In the genomic region with DNA sequence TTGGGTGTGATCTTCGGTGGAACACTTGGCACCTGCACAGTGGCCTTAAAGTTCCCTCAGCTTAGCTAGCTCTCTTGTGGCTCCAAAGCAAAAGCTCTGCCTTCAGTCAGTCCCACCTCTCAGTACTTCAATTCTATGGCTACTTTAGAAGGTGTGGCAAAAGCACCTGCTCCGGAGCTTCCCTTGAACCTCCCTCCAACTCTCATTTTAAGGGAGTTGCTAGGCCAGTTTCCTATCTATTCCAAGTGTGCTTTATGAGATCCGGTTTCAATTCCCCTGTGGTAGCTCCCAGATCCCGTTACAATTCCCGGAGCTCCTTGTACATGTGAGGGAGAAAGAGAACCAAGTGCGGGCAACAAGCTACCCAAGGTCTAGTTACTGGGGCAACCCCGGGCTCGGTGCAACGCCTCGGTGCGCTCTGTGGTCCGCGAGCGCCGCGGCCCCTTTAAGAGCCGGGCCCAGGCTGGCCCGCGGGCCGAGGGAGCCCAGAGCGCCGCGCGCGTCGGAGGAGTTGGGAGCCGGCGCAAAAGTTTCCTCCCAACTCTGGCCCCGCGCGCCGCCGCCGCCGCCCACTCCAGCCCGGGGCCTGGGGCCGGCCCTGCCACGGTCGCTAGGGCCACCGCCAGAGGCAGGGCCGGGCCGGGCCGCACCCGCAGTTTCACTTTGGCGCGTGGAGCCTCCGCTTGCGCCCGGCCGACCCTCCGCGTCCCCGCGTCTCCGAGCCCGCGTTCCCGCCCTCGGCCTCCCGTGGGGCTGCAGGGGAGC, we compare ENCODE assay signal across 8 mouse cellular contexts. TPM values are rescaled to one million over a fixed set of nuclear protein-coding genes. Genes with fewer than 3 reads are reported as not detected.
DNase-seq lines count a peak whose midpoint lies in the region; ATAC-seq and TF ChIP-seq lines count a peak whose summit lies in the region.

TSS of gene Pard3b (plus strand) at position 478 of the 765 bp plus-strand sequence.

- H3K27me3 ChIP-seq in ES-Bruce4 (ENCODE audit: control insufficient read depth, insufficient read depth, low read length, poor library complexity, severe bottlenecking): peaks cover 3% of the 10 kb centered on the region; the same call in 1 of the 2 replicates
- H3K27me3 ChIP-seq in forebrain, embryonic 15.5 days: 0 out of 2 replicates have a peak, but pooled peaks cover 3% of the 10 kb centered on the region
- no peaks in the 10 kb centered on the region for H3K27me3 ChIP-seq in lung, embryonic 14.5 days (ENCODE audit: insufficient read depth, low read length)

- H3K4me2 ChIP-seq in forebrain, embryonic 15.5 days (replicated peaks): peak within 1 kb of the TSS; percentile 99
- peak within 1 kb of the TSS; percentile 84 for H3K4me2 ChIP-seq in lung, embryonic 14.5 days

- no peak within 1 kb of the TSS for H3K27ac ChIP-seq in ES-Bruce4 (ENCODE audit: insufficient read depth, low read length)
- H3K27ac ChIP-seq in bone marrow macrophage, adult 2 months (ENCODE audit: insufficient read depth, low read depth, low read length): no peak within 1 kb of the TSS
- H3K27ac ChIP-seq in forebrain, embryonic 15.5 days (replicated peaks): 0 out of 2 replicates have a peak within 1 kb of the TSS, but pooled peaks have one; percentile 5
- peak within 1 kb of the TSS; percentile 78 for H3K27ac ChIP-seq in lung, embryonic 14.5 days (ENCODE audit: low read depth)
- H3K27ac ChIP-seq in olfactory bulb, adult 2 months (ENCODE audit: insufficient read depth, low read depth, low read length): no peak within 1 kb of the TSS

- TF ChIP-seq EP300 in ES-Bruce4 (IDR thresholded peaks at IDR 0.05; ENCODE audit: insufficient read depth, low read depth, low read length): no peak

- peak; percentile 82 to 87 for DNase-seq in heart, postnatal 14 days
- DNase-seq in kidney, postnatal 25 days: peak; percentile 69 to 83
- DNase-seq in lung, embryonic 14.5 days: peak; percentile 86
- DNase-seq in thymus, postnatal 4 days: peak; percentile 48

- peak within 1 kb of the TSS; percentile 59 for H3K4me3 ChIP-seq in ES-Bruce4 (ENCODE audit: low read depth, low read length)
- H3K4me3 ChIP-seq in bone marrow macrophage, adult 2 months (ENCODE audit: insufficient read depth, low read length): peak within 1 kb of the TSS; percentile 84
- H3K4me3 ChIP-seq in forebrain, embryonic 15.5 days: peak within 1 kb of the TSS; percentile 90
- peak within 1 kb of the TSS; percentile 84 for H3K4me3 ChIP-seq in lung, embryonic 14.5 days (ENCODE audit: low read depth, low read length)
- peak within 1 kb of the TSS; percentile 68 for H3K4me3 ChIP-seq in olfactory bulb, adult 2 months (ENCODE audit: insufficient read depth, low read depth, low read length)

- intact Hi-C loops in heart, postnatal 14 days (cut with DNase I): loop anchor here (5.0 kb wide), 2 partner anchors 129 to 261 kb away; no protein-coding TSS in a partner anchor

- ATAC-seq in forebrain, embryonic 15.5 days (replicated peaks): peak; percentile 91
- peak; percentile 94 for ATAC-seq in lung, embryonic 14.5 days (ENCODE audit: insufficient read depth)

- H3K9ac ChIP-seq in ES-Bruce4 (ENCODE audit: low read depth, poor library complexity, severe bottlenecking): peak within 1 kb of the TSS; percentile 73
- H3K9ac ChIP-seq in forebrain, embryonic 15.5 days (replicated peaks): peak within 1 kb of the TSS; percentile 70
- H3K9ac ChIP-seq in lung, embryonic 14.5 days: peak within 1 kb of the TSS; percentile 88

- TF ChIP-seq POLR2A in ES-Bruce4 (IDR thresholded peaks at IDR 0.05; ENCODE audit: insufficient read depth, low read length): no peak
- TF ChIP-seq POLR2A in bone marrow macrophage, adult 2 months (IDR thresholded peaks at IDR 0.05; ENCODE audit: borderline replicate concordance, low read depth, low read length): no peak
- TF ChIP-seq POLR2A in olfactory bulb, adult 2 months (IDR thresholded peaks at IDR 0.05; ENCODE audit: insufficient read depth, low read depth, low read length): 0 out of 2 replicates have a peak, but pooled peaks have one; percentile 20

- no peak for TF ChIP-seq CTCF in ES-Bruce4 (IDR thresholded peaks at IDR 0.05; ENCODE audit: low read depth, low read length)
- TF ChIP-seq CTCF in bone marrow macrophage, adult 2 months (IDR thresholded peaks at IDR 0.05; ENCODE audit: low read depth, low read length): no peak
- no peak for TF ChIP-seq CTCF in lung, embryonic 14.5 days (IDR thresholded peaks at IDR 0.05; ENCODE audit: low read depth)
- TF ChIP-seq CTCF in olfactory bulb, adult 2 months (IDR thresholded peaks at IDR 0.05; ENCODE audit: insufficient read depth, low read depth, low read length): no peak

- under 1% methylated on average over 60 of the region's 60 CpGs for WGBS in forebrain, embryonic 15.5 days
- WGBS in lung, embryonic 14.5 days: under 1% methylated on average over 56 of the region's 60 CpGs
- under 1% methylated on average over 54 of the region's 60 CpGs for WGBS in olfactory bulb, adult 2 months

- no peaks in the 10 kb centered on the region for H3K4me1 ChIP-seq in ES-Bruce4 (ENCODE audit: control insufficient read depth, insufficient read depth, low read length)
- no peaks in the 10 kb centered on the region for H3K4me1 ChIP-seq in bone marrow macrophage, adult 2 months (ENCODE audit: control insufficient read depth, insufficient read depth, low read length)
- H3K4me1 ChIP-seq in forebrain, embryonic 15.5 days: peaks cover 14% of the 10 kb centered on the region
- H3K4me1 ChIP-seq in lung, embryonic 14.5 days (ENCODE audit: insufficient read depth): no peaks in the 10 kb centered on the region; the same call in 1 of the 2 replicates
- peaks cover 7% of the 10 kb centered on the region for H3K4me1 ChIP-seq in olfactory bulb, adult 2 months (ENCODE audit: control insufficient read depth, insufficient read depth, low read length)

- H3K36me3 ChIP-seq in ES-Bruce4 (ENCODE audit: control insufficient read depth, insufficient read depth, low read length, poor library complexity, severe bottlenecking): no peaks in the 10 kb centered on the region
- H3K36me3 ChIP-seq in forebrain, embryonic 15.5 days: no peaks in the 10 kb centered on the region
- no peaks in the 10 kb centered on the region for H3K36me3 ChIP-seq in lung, embryonic 14.5 days (ENCODE audit: insufficient read depth)

- no peaks in the 10 kb centered on the region; the same call in 1 of the 2 replicates for H3K9me3 ChIP-seq in ES-Bruce4 (replicated peaks; ENCODE audit: control insufficient read depth, insufficient read depth, low read length, poor library complexity, severe bottlenecking)
- no peaks in the 10 kb centered on the region for H3K9me3 ChIP-seq in forebrain, embryonic 15.5 days
- H3K9me3 ChIP-seq in lung, embryonic 14.5 days (ENCODE audit: low read depth, low read length): no peaks in the 10 kb centered on the region

RNA-seq across cellular contexts. Expression of gene Pard3b, which starts in this region (rescaled TPM):
- 0.42 and 0.87 TPM in 2 replicates for polyA plus RNA-seq in ES-Bruce4 (2011; ENCODE audit: insufficient read depth, insufficient read length, low read depth, missing spikeins)
- 0.12 and 0.37 TPM in 2 replicates for polyA plus RNA-seq in bone marrow macrophage, adult 2 months (2012; ENCODE audit: insufficient read depth, insufficient read length, missing spikeins)
- 8.8 and 9.8 TPM in 2 replicates for polyA plus RNA-seq in forebrain, embryonic 15.5 days (2015; fragmentation: Nextera tagmentation; extraction: Ambion mirVana)
- 10 to 100 TPM; 11.4 to 15.0 TPM for total RNA-seq in heart, postnatal 14 days (2021)
- 19.6 TPM in 2 replicates for polyA plus RNA-seq in lung, embryonic 14.5 days (2014; fragmentation: Nextera tagmentation; extraction: Ambion mirVana)
- not detected in 2 replicates for polyA plus RNA-seq in olfactory bulb, adult 2 months (2012; ENCODE audit: insufficient read depth, insufficient read length, low replicate concordance, missing spikeins)

Comparison
In these comparisons a context has a peak if more than half of its experiments do, and no peak if none do; other contexts are left out.
1. H3K27ac ChIP-seq: peak in forebrain, embryonic 15.5 days (single experiment) and lung, embryonic 14.5 days (single experiment); none in ES-Bruce4 (single experiment), bone marrow macrophage, adult 2 months (single experiment) and olfactory bulb, adult 2 months (single experiment).
2. Peak in every context shown above with its lines, with median percentiles within 50 percentile points of each other: H3K4me3 ChIP-seq, H3K9ac ChIP-seq and DNase-seq.